Mouse (Mus musculus): Measurements from ENCODE around the gene Tmx2. TPM values are rescaled to one million over a fixed set of nuclear protein-coding genes. Genes with fewer than 3 reads are reported as not detected.
"Not testable (repeated sequence)": the region's sequence is repeated elsewhere in the genome, so short reads cannot be mapped to it uniquely, and the experiment has no call there.

Tmx2 gene
- total RNA-seq, 4 experiments from 2014 or later, result 243 to 260 (median 256) TPM

- DNase-seq (ENCODE audit: low spot score in 2 of 2), result no peak
Measured at GRCm38 (mm10) chr2:84688080-84688844, 9.3 kb upstream of the Tmx2 start.

- DNase-seq (ENCODE audit: low spot score in 2 of 2), result no peak
Measured at GRCm38 (mm10) chr2:84682605-84683183, 3.8 kb upstream of the Tmx2 start.

GRCm38 (mm10) chr2:84677968-84678880 lies 716 bp downstream of the Tmx2 start, which contains the start of the genes Gm28635 and Med19:
Gm28635 (minus strand) TSS chr2:84678041.
Med19 (plus strand) TSS chr2:84678402.
- DNase-seq (ENCODE audit: low spot score in 2 of 2), result peak; percentile 76 to 98

GRCm38 (mm10) chr2:84677270-84677967 lies 1.5 kb downstream of the Tmx2 start:
- no peak for DNase-seq (ENCODE audit: low spot score in 2 of 2)

GRCm38 (mm10) chr2:84671535-84671934 lies 7.4 kb downstream of the Tmx2 start:
- DNase-seq (ENCODE audit: low spot score in 2 of 2), result not testable (repeated sequence)

- peak; percentile 69 to 83 for DNase-seq (ENCODE audit: low spot score in 2 of 2)
Measured at GRCm38 (mm10) chr2:84670569-84670933, 8.4 kb downstream of the Tmx2 start, which contains the start of gene Selenoh. Selenoh (minus strand) TSS chr2:84670770.

GRCm38 (mm10) chr2:84669828-84670568 lies 8.9 kb downstream of the Tmx2 start:
- no peak for DNase-seq (ENCODE audit: low spot score in 2 of 2)

- DNase-seq (ENCODE audit: low spot score in 2 of 2), result no peak
Measured at GRCm38 (mm10) chr2:84666081-84666480, 12.9 kb downstream of the Tmx2 start.

GRCm38 (mm10) chr2:84662866-84663265 lies 16.1 kb downstream of the Tmx2 start:
- no peak for DNase-seq (ENCODE audit: low spot score in 2 of 2)

- DNase-seq (ENCODE audit: low spot score in 2 of 2), result no peak
Measured at GRCm38 (mm10) chr2:84660253-84660652, 18.7 kb downstream of the Tmx2 start.

GRCm38 (mm10) chr2:84658806-84659205 lies 20.1 kb downstream of the Tmx2 start, which contains the start of gene Btbd18:
Btbd18 (plus strand) TSS chr2:84659079.
- DNase-seq (ENCODE audit: low spot score in 2 of 2), result no peak

- no peak for DNase-seq (ENCODE audit: low spot score in 2 of 2)
Measured at GRCm38 (mm10) chr2:84655864-84656263, 23.1 kb downstream of the Tmx2 start.

GRCm38 (mm10) chr2:84653354-84653753 lies 25.6 kb downstream of the Tmx2 start:
- no peak for DNase-seq (ENCODE audit: low spot score in 2 of 2)

GRCm38 (mm10) chr2:84650464-84651195 lies 28.3 kb downstream of the Tmx2 start, which contains the start of gene Ctnnd1:
Ctnnd1 (minus strand) TSS chr2:84650765.
- peak; percentile 72 to 90 for DNase-seq (ENCODE audit: low spot score in 2 of 2)

- DNase-seq (ENCODE audit: low spot score in 2 of 2), result no peak
Measured at GRCm38 (mm10) chr2:84649674-84650073, 29.3 kb downstream of the Tmx2 start.

- DNase-seq (ENCODE audit: low spot score in 2 of 2), result no peak
Measured at GRCm38 (mm10) chr2:84648369-84648768, 30.6 kb downstream of the Tmx2 start.

- DNase-seq (ENCODE audit: low spot score in 2 of 2), result no peak
Measured at GRCm38 (mm10) chr2:84647051-84647568, 31.8 kb downstream of the Tmx2 start.

GRCm38 (mm10) chr2:84646138-84646537 lies 32.8 kb downstream of the Tmx2 start:
- DNase-seq (ENCODE audit: low spot score in 2 of 2), result no peak

GRCm38 (mm10) chr2:84640833-84641232 lies 38.1 kb downstream of the Tmx2 start:
- DNase-seq (ENCODE audit: low spot score in 2 of 2), result no peak
